In the genomic region with DNA sequence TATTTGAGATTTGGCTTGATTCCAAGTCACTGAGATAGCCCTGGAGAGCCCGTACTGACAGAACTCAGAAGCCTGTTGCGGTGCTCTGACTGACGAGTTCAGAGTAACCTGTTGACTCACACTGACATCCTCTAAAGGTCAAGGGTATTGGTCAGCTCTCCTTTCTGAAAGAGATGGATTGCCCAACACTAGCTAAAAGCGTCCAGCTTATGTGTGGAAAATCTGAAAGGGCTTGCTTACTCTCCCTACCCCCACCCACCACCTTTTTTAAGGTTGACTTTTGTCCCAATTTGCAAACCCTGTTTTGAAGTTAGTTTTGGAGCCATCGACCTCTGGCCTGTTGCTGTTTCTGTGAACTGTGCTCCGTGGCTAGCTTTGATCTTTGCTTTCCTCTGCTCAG, we compare ENCODE assay signal across 14 mouse cellular contexts.
DNase-seq lines count a peak whose midpoint lies in the region; ATAC-seq lines count a peak whose summit lies in the region.
"Had no signal": no experiment of that assay in that cellular context is flagged by ENCODE, and none has a peak within 500 bp of the region (broad histone marks: within the 10 kb centered on the region; RNA-seq: fewer than 3 reads in every experiment).

No protein-coding gene starts in this region.

- H3K4me3 ChIP-seq in kidney, embryonic 14.5 days (ENCODE audit: low read length) = no peak overlapping the region
- H3K4me3 ChIP-seq in brown adipose tissue, adult 24 weeks (ENCODE audit: insufficient read depth, low read depth, low read length) = no peak overlapping the region
- H3K4me3 ChIP-seq in liver, embryonic 16.5 days (ENCODE audit: low read depth, low read length) = no peak overlapping the region
- H3K4me3 ChIP-seq in midbrain, embryonic 11.5 days (ENCODE audit: low read depth, low read length) = no peak overlapping the region
- H3K4me3 ChIP-seq: embryonic facial prominence, embryonic 12.5 days; heart, embryonic 10.5 days; midbrain, embryonic 10.5 days had no signal

- H3K9me3 ChIP-seq in kidney, embryonic 14.5 days (ENCODE audit: control insufficient read depth, low read length) = 0 out of 2 replicates have a peak, but pooled peaks cover 2% of the 10 kb centered on the region
- no peaks in the 10 kb centered on the region for H3K9me3 ChIP-seq in liver, embryonic 16.5 days (replicated peaks; ENCODE audit: control insufficient read depth, low read length)
- no peaks in the 10 kb centered on the region for H3K9me3 ChIP-seq in midbrain, embryonic 11.5 days (ENCODE audit: control insufficient read depth, low read length)
- H3K9me3 ChIP-seq: embryonic facial prominence, embryonic 12.5 days; G1E; heart, embryonic 10.5 days; midbrain, embryonic 10.5 days had no signal

- H3K9ac ChIP-seq in kidney, embryonic 14.5 days (ENCODE audit: low read depth, low read length) = no peak overlapping the region
- no peak overlapping the region for H3K9ac ChIP-seq in liver, embryonic 16.5 days (ENCODE audit: low read depth, low read length)
- no peak overlapping the region for H3K9ac ChIP-seq in midbrain, embryonic 11.5 days (ENCODE audit: low read length)
- H3K9ac ChIP-seq: embryonic facial prominence, embryonic 12.5 days had no signal

- DNase-seq in kidney, adult 11 months = no peak
- DNase-seq in adrenal gland, adult (ENCODE audit: inconsistent age in 2 of 2, low spot score in 1 of 2) = peak; percentile 72 to 88
- DNase-seq in midbrain, embryonic 11.5 days (ENCODE audit: low spot score, missing footprints) = no peak
- DNase-seq in right cerebral cortex, postnatal 25 days = no peak
- DNase-seq: cerebellum, adult 11-12 months; thymus, postnatal 4 days had no signal

- H3K4me2 ChIP-seq in kidney, embryonic 14.5 days (replicated peaks; ENCODE audit: low read depth, low read length) = no peak overlapping the region
- no peak overlapping the region for H3K4me2 ChIP-seq in liver, embryonic 16.5 days (ENCODE audit: low read depth, low read length)
- no peak overlapping the region for H3K4me2 ChIP-seq in midbrain, embryonic 11.5 days
- H3K4me2 ChIP-seq: embryonic facial prominence, embryonic 12.5 days had no signal

- H3K4me1 ChIP-seq in kidney, embryonic 14.5 days (ENCODE audit: control insufficient read depth, insufficient read depth, low read length) = no peaks in the 10 kb centered on the region
- peaks cover 10% of the 10 kb centered on the region; the same call in 1 of the 2 replicates for H3K4me1 ChIP-seq in brown adipose tissue, adult 24 weeks (ENCODE audit: control insufficient read depth, insufficient read depth, insufficient read length, low read length)
- no peaks in the 10 kb centered on the region for H3K4me1 ChIP-seq in liver, embryonic 16.5 days (ENCODE audit: control insufficient read depth, low read depth, low read length)
- H3K4me1 ChIP-seq in midbrain, embryonic 11.5 days (ENCODE audit: control insufficient read depth, insufficient read depth, low read length) = no peaks in the 10 kb centered on the region
- H3K4me1 ChIP-seq: embryonic facial prominence, embryonic 12.5 days; heart, embryonic 10.5 days; midbrain, embryonic 10.5 days had no signal

- no peak overlapping the region for H3K27ac ChIP-seq in kidney, embryonic 14.5 days (ENCODE audit: low read depth, low read length)
- peak overlapping the region; percentile 94 for H3K27ac ChIP-seq in brown adipose tissue, adult 24 weeks (replicated peaks; ENCODE audit: low read depth, low read length)
- H3K27ac ChIP-seq in liver, embryonic 16.5 days (ENCODE audit: low read length) = peak overlapping the region; percentile 41; the same call in 1 of the 2 replicates
- no peak overlapping the region for H3K27ac ChIP-seq in midbrain, embryonic 11.5 days (ENCODE audit: low read depth, low read length)
- H3K27ac ChIP-seq: embryonic facial prominence, embryonic 12.5 days; heart, embryonic 10.5 days; kidney, postnatal 0 days; midbrain, embryonic 10.5 days had no signal

- H3K36me3 ChIP-seq in kidney, embryonic 14.5 days (ENCODE audit: control insufficient read depth, insufficient read depth, low read length) = no peaks in the 10 kb centered on the region
- H3K36me3 ChIP-seq in liver, embryonic 16.5 days (ENCODE audit: control insufficient read depth, insufficient read depth) = no peaks in the 10 kb centered on the region
- no peaks in the 10 kb centered on the region for H3K36me3 ChIP-seq in midbrain, embryonic 11.5 days (ENCODE audit: control insufficient read depth, insufficient read depth, low read length)
- H3K36me3 ChIP-seq: embryonic facial prominence, embryonic 12.5 days; G1E; heart, embryonic 10.5 days; midbrain, embryonic 10.5 days had no signal

- no peaks in the 10 kb centered on the region for H3K27me3 ChIP-seq in kidney, embryonic 14.5 days (ENCODE audit: control insufficient read depth, insufficient read depth, low read length)
- no peaks in the 10 kb centered on the region for H3K27me3 ChIP-seq in liver, embryonic 16.5 days (ENCODE audit: control insufficient read depth, insufficient read depth, low read depth, low read length)
- H3K27me3 ChIP-seq in midbrain, embryonic 11.5 days (ENCODE audit: control insufficient read depth, insufficient read depth, low read length) = no peaks in the 10 kb centered on the region
- H3K27me3 ChIP-seq: embryonic facial prominence, embryonic 12.5 days had no signal

- ATAC-seq in kidney, embryonic 14.5 days (ENCODE audit: low FRiP score, low TSS enrichment) = 0 out of 2 replicates have a peak, but pooled peaks have one; percentile 39
- ATAC-seq in liver, embryonic 16.5 days (ENCODE audit: low read depth) = peak; percentile 92
- no peak for ATAC-seq in midbrain, embryonic 11.5 days (ENCODE audit: low FRiP score)

- 54% methylated on average over 6 of the region's 6 CpGs for WGBS in kidney, embryonic 14.5 days
- 45% methylated on average over 6 of the region's 6 CpGs for WGBS in liver, embryonic 16.5 days (ENCODE audit: insufficient replicate concordance)
- 58% methylated on average over 6 of the region's 6 CpGs for WGBS in midbrain, embryonic 11.5 days

Comparison
In these comparisons a context has a peak if more than half of its experiments do, and no peak if none do; other contexts are left out.
1. H3K27ac ChIP-seq: peak in brown adipose tissue, adult 24 weeks (single experiment) and liver, embryonic 16.5 days (single experiment); none in kidney, embryonic 14.5 days (single experiment) and midbrain, embryonic 11.5 days (single experiment).
2. DNase-seq: peak in adrenal gland, adult (2 of 2); none in kidney, adult 11 months (single experiment), midbrain, embryonic 11.5 days (single experiment) and right cerebral cortex, postnatal 25 days (single experiment).